Mouse (Mus musculus): ENCODE results near the gene Olfr544. TPM values are rescaled to one million over a fixed set of nuclear protein-coding genes. Genes with fewer than 3 reads are reported as not detected.

The Olfr544 gene
- polyA plus RNA-seq, 1 experiment from 2014 or later, result 0.04 TPM

Other genes with a start within 250 kb of the Olfr544 start
- gene Rhog, start 232.3 kb downstream of the Olfr544 start, polyA plus RNA-seq (2015; fragmentation: Nextera tagmentation; extraction: Ambion mirVana), result 54.1 and 59.6 TPM in 2 replicates
- gene Stim1, start 220.5 kb downstream of the Olfr544 start, polyA plus RNA-seq (2015; fragmentation: Nextera tagmentation; extraction: Ambion mirVana), result 16.2 and 18.5 TPM in 2 replicates
- gene Rrm1, start 46.6 kb downstream of the Olfr544 start, polyA plus RNA-seq (2015; fragmentation: Nextera tagmentation; extraction: Ambion mirVana), result 131 and 138 TPM in 2 replicates
- 0.12 and 0.17 TPM in 2 replicates for gene Olfr543, start 6.6 kb downstream of the Olfr544 start, polyA plus RNA-seq (2015; fragmentation: Nextera tagmentation; extraction: Ambion mirVana)
- gene Olfr545, start 11.3 kb upstream of the Olfr544 start, polyA plus RNA-seq (2015; fragmentation: Nextera tagmentation; extraction: Ambion mirVana), result not detected in 2 replicates
- not detected in 2 replicates for gene Olfr547, start 46.4 kb upstream of the Olfr544 start, polyA plus RNA-seq (2015; fragmentation: Nextera tagmentation; extraction: Ambion mirVana)
- not detected in 2 replicates for gene Olfr548-ps1, start 52.6 kb upstream of the Olfr544 start, polyA plus RNA-seq (2015; fragmentation: Nextera tagmentation; extraction: Ambion mirVana)
- gene Olfr549, start 61.6 kb upstream of the Olfr544 start, polyA plus RNA-seq (2015; fragmentation: Nextera tagmentation; extraction: Ambion mirVana), result not detected in 2 replicates
- 0.80 and 0.82 TPM in 2 replicates for gene Trim21, start 77.2 kb upstream of the Olfr544 start, polyA plus RNA-seq (2015; fragmentation: Nextera tagmentation; extraction: Ambion mirVana)
- gene Olfr550, start 83.1 kb upstream of the Olfr544 start, polyA plus RNA-seq (2015; fragmentation: Nextera tagmentation; extraction: Ambion mirVana), result not detected in 2 replicates
- gene Olfr551, start 103.6 kb upstream of the Olfr544 start, polyA plus RNA-seq (2015; fragmentation: Nextera tagmentation; extraction: Ambion mirVana), result not detected in 2 replicates
- gene Olfr552, start 109.5 kb upstream of the Olfr544 start, polyA plus RNA-seq (2015; fragmentation: Nextera tagmentation; extraction: Ambion mirVana), result not detected in 2 replicates
- gene Olfr553, start 129.9 kb upstream of the Olfr544 start, polyA plus RNA-seq (2015; fragmentation: Nextera tagmentation; extraction: Ambion mirVana), result not detected in 2 replicates
- not detected in 2 replicates for gene Olfr554, start 150.1 kb upstream of the Olfr544 start, polyA plus RNA-seq (2015; fragmentation: Nextera tagmentation; extraction: Ambion mirVana)
- gene Olfr555, start 170.5 kb upstream of the Olfr544 start, polyA plus RNA-seq (2015; fragmentation: Nextera tagmentation; extraction: Ambion mirVana), result not detected in 2 replicates
- gene Olfr556, start 176.6 kb upstream of the Olfr544 start, polyA plus RNA-seq (2015; fragmentation: Nextera tagmentation; extraction: Ambion mirVana), result not detected in 2 replicates
- gene Trim68, start 199.0 kb upstream of the Olfr544 start, polyA plus RNA-seq (2015; fragmentation: Nextera tagmentation; extraction: Ambion mirVana), result 12.3 and 12.4 TPM in 2 replicates
- gene Olfr557, start 207.6 kb upstream of the Olfr544 start, polyA plus RNA-seq (2015; fragmentation: Nextera tagmentation; extraction: Ambion mirVana), result not detected in 2 replicates
- gene Olfr558, start 213.9 kb upstream of the Olfr544 start, polyA plus RNA-seq (2015; fragmentation: Nextera tagmentation; extraction: Ambion mirVana), result 1.3 and 1.5 TPM in 2 replicates
- gene Olfr33, start 230.8 kb upstream of the Olfr544 start, polyA plus RNA-seq (2015; fragmentation: Nextera tagmentation; extraction: Ambion mirVana), result not detected in 2 replicates
- not detected in 2 replicates for gene Olfr559, start 239.2 kb upstream of the Olfr544 start, polyA plus RNA-seq (2015; fragmentation: Nextera tagmentation; extraction: Ambion mirVana)